Mouse (Mus musculus): ENCODE measurements around the gene Rac3. TPM values are rescaled to one million over a fixed set of nuclear protein-coding genes. Genes with fewer than 3 reads are reported as not detected.

Gene Rac3
- polyA plus RNA-seq, 1 experiment from 2014 or later, result 9.9 TPM

Other genes with a start within 250 kb of the Rac3 start
- gene Mrpl12, start 236.9 kb upstream of the Rac3 start, polyA plus RNA-seq (2014; fragmentation: Nextera tagmentation; extraction: Ambion mirVana), result 137 and 152 TPM in 2 replicates
- gene Slc25a10, start 229.6 kb upstream of the Rac3 start, polyA plus RNA-seq (2014; fragmentation: Nextera tagmentation; extraction: Ambion mirVana), result 30.0 and 38.7 TPM in 2 replicates
- 0.11 TPM in 1 of 2 replicates, not detected in the other for gene Gcgr, start 190.8 kb upstream of the Rac3 start, polyA plus RNA-seq (2014; fragmentation: Nextera tagmentation; extraction: Ambion mirVana)
- gene Mcrip1, start 171.7 kb upstream of the Rac3 start, polyA plus RNA-seq (2014; fragmentation: Nextera tagmentation; extraction: Ambion mirVana), result 232 and 237 TPM in 2 replicates
- gene Ppp1r27, start 170.3 kb upstream of the Rac3 start, polyA plus RNA-seq (2014; fragmentation: Nextera tagmentation; extraction: Ambion mirVana), result not detected in 2 replicates
- gene P4hb, start 148.2 kb upstream of the Rac3 start, polyA plus RNA-seq (2014; fragmentation: Nextera tagmentation; extraction: Ambion mirVana), result 492 and 493 TPM in 2 replicates
- 521 and 583 TPM in 2 replicates for gene Arhgdia, start 139.8 kb upstream of the Rac3 start, polyA plus RNA-seq (2014; fragmentation: Nextera tagmentation; extraction: Ambion mirVana)
- gene Alyref, start 123.1 kb upstream of the Rac3 start, polyA plus RNA-seq (2014; fragmentation: Nextera tagmentation; extraction: Ambion mirVana), result 820 and 827 TPM in 2 replicates
- gene Anapc11, start 123.0 kb upstream of the Rac3 start, polyA plus RNA-seq (2014; fragmentation: Nextera tagmentation; extraction: Ambion mirVana), result 178 and 204 TPM in 2 replicates
- gene Npb, start 113.0 kb upstream of the Rac3 start, polyA plus RNA-seq (2014; fragmentation: Nextera tagmentation; extraction: Ambion mirVana), result 0.38 TPM in 1 of 2 replicates, not detected in the other
- 89.4 and 101 TPM in 2 replicates for gene Pcyt2, start 103.5 kb upstream of the Rac3 start, polyA plus RNA-seq (2014; fragmentation: Nextera tagmentation; extraction: Ambion mirVana)
- 29.5 and 33.2 TPM in 2 replicates for gene Sirt7, start 96.2 kb upstream of the Rac3 start, polyA plus RNA-seq (2014; fragmentation: Nextera tagmentation; extraction: Ambion mirVana)
- gene Mafg, start 87.9 kb upstream of the Rac3 start, polyA plus RNA-seq (2014; fragmentation: Nextera tagmentation; extraction: Ambion mirVana), result 18.0 and 19.7 TPM in 2 replicates
- 32.4 and 32.8 TPM in 2 replicates for gene Pycr1, start 77.7 kb upstream of the Rac3 start, polyA plus RNA-seq (2014; fragmentation: Nextera tagmentation; extraction: Ambion mirVana)
- 0.36 and 0.57 TPM in 2 replicates for gene Myadml2, start 73.3 kb upstream of the Rac3 start, polyA plus RNA-seq (2014; fragmentation: Nextera tagmentation; extraction: Ambion mirVana)
- 0.90 and 1.4 TPM in 2 replicates for gene Notum, start 60.3 kb upstream of the Rac3 start, polyA plus RNA-seq (2014; fragmentation: Nextera tagmentation; extraction: Ambion mirVana)
- 101 and 113 TPM in 2 replicates for gene Aspscr1, start 48.5 kb upstream of the Rac3 start, polyA plus RNA-seq (2014; fragmentation: Nextera tagmentation; extraction: Ambion mirVana)
- gene Cenpx, start 7.7 kb upstream of the Rac3 start, polyA plus RNA-seq (2014; fragmentation: Nextera tagmentation; extraction: Ambion mirVana), result 119 and 131 TPM in 2 replicates
- 30.9 TPM in 2 replicates for gene Lrrc45, start 7.5 kb upstream of the Rac3 start, polyA plus RNA-seq (2014; fragmentation: Nextera tagmentation; extraction: Ambion mirVana)
- gene Dcxr, start 5.8 kb downstream of the Rac3 start, polyA plus RNA-seq (2014; fragmentation: Nextera tagmentation; extraction: Ambion mirVana), result 10.6 and 12.4 TPM in 2 replicates
- gene Cbr2, start 10.6 kb downstream of the Rac3 start, polyA plus RNA-seq (2014; fragmentation: Nextera tagmentation; extraction: Ambion mirVana), result 1.00 and 1.1 TPM in 2 replicates
- 8.2 and 9.1 TPM in 2 replicates for gene Hmga1b, start 41.3 kb downstream of the Rac3 start, polyA plus RNA-seq (2014; fragmentation: Nextera tagmentation; extraction: Ambion mirVana)
- 28.2 and 30.6 TPM in 2 replicates for gene Rfng, start 62.7 kb downstream of the Rac3 start, polyA plus RNA-seq (2014; fragmentation: Nextera tagmentation; extraction: Ambion mirVana)
- 254 and 269 TPM in 2 replicates for gene Gps1, start 62.8 kb downstream of the Rac3 start, polyA plus RNA-seq (2014; fragmentation: Nextera tagmentation; extraction: Ambion mirVana)
- gene Dus1l, start 74.9 kb downstream of the Rac3 start, polyA plus RNA-seq (2014; fragmentation: Nextera tagmentation; extraction: Ambion mirVana), result 73.6 and 76.9 TPM in 2 replicates
- gene Fasn, start 103.1 kb downstream of the Rac3 start, polyA plus RNA-seq (2014; fragmentation: Nextera tagmentation; extraction: Ambion mirVana), result 80.8 and 94.6 TPM in 2 replicates
- gene Ccdc57, start 211.4 kb downstream of the Rac3 start, polyA plus RNA-seq (2014; fragmentation: Nextera tagmentation; extraction: Ambion mirVana), result 4.3 and 4.5 TPM in 2 replicates
- gene Slc16a3, start 227.0 kb downstream of the Rac3 start, polyA plus RNA-seq (2014; fragmentation: Nextera tagmentation; extraction: Ambion mirVana), result 24.1 and 30.4 TPM in 2 replicates